Mouse (Mus musculus) CH12.LX (cell line): ENCODE measurements at regions not wholly inside any gene's neighbourhood (a gene's known extent, or its start where the extent isn't known, plus 50 kb on each side); places are given as distances from the start of the nearest gene placed in this dataset.

Experiments used
- DNase-seq: peaks from one replicate; pipeline ENCODE4 v3.0.0-alpha.2; 2013; ENCODE audit errors: extremely low read depth
- H3K27ac ChIP-seq: 2 replicates; pipeline ENCODE4 v1.5.1; 2012; ENCODE audit warnings: low read depth, mild to moderate bottlenecking, control low read depth, moderate library complexity; ENCODE audit not compliant: insufficient read depth
- H3K27me3 ChIP-seq: replicated peaks from 2 replicates; pipeline ENCODE3; 2012; ENCODE audit warnings: inconsistent platforms
- H3K36me3 ChIP-seq, 2 experiments: replicated peaks in 1 of 2; 2 replicates each; pipeline versions ENCODE3 to v1.6.1; 2012; ENCODE audit warnings: inconsistent platforms in 1 of 2, low read length in 1 of 2, mild to moderate bottlenecking in 1 of 2, mixed read lengths in 1 of 2, moderate library complexity in 1 of 2; ENCODE audit not compliant: control insufficient read depth in 1 of 2, insufficient read depth in 1 of 2
- H3K4me1 ChIP-seq, 2 experiments: 2 replicates each; pipeline ENCODE4 v1.6.1; 2012; ENCODE audit warnings: inconsistent platforms in 1 of 2, moderate library complexity in 1 of 2; ENCODE audit not compliant: insufficient read depth in 2 of 2, control insufficient read depth in 1 of 2
- H3K4me2 ChIP-seq: 2 replicates; pipeline ENCODE4 v1.6.1; 2012; ENCODE audit warnings: low read depth, mild to moderate bottlenecking, control low read depth; ENCODE audit not compliant: poor library complexity, insufficient read depth, severe bottlenecking
- H3K4me3 ChIP-seq, 3 experiments: fragments of 150-350 bp in 1 of 3; sonication (generic) in 1 of 3; replicated peaks in 1 of 3; 2 replicates each; pipeline versions ENCODE3 to v1.5.1; 2011 to 2012; ENCODE audit warnings: low read depth in 2 of 3, low read length in 2 of 3, mild to moderate bottlenecking in 2 of 3, moderate library complexity in 2 of 3, control low read depth in 1 of 3, improper control_type of control experiment in 1 of 3, inconsistent platforms in 1 of 3, mixed read lengths in 1 of 3; ENCODE audit not compliant: poor library complexity in 1 of 3
- H3K79me2 ChIP-seq: replicated peaks from 2 replicates; pipeline ENCODE4 v1.6.1; 2012; ENCODE audit warnings: mild to moderate bottlenecking, moderate library complexity; ENCODE audit not compliant: control insufficient read depth, poor library complexity, insufficient read depth, severe bottlenecking; ENCODE audit errors: extremely low read depth
- H3K9ac ChIP-seq: 2 replicates; pipeline ENCODE4 v1.6.1; 2012; ENCODE audit warnings: low read depth, mild to moderate bottlenecking, control low read depth, moderate library complexity; ENCODE audit not compliant: insufficient read depth
- H3K9me3 ChIP-seq: replicated peaks from 2 replicates; pipeline ENCODE3; 2012; ENCODE audit warnings: low read length, inconsistent platforms, mixed read lengths
- CHD1 ChIP-seq: IDR thresholded peaks from 2 replicates; pipeline ENCODE4 v1.6.1; 2012; ENCODE audit warnings: low read depth, low read length, improper control_type of control experiment, inconsistent platforms
- CHD2 ChIP-seq: IDR thresholded peaks from 2 replicates; pipeline ENCODE4 v1.6.1; 2011; ENCODE audit warnings: low read length, improper control_type of control experiment
- EP300 ChIP-seq: IDR thresholded peaks from 2 replicates; pipeline ENCODE4 v1.6.1; 2011; ENCODE audit warnings: low read length, improper control_type of control experiment
- ETS1 ChIP-seq: conservative IDR thresholded peaks from 2 replicates; pipeline ENCODE4 v1.6.1; 2012; ENCODE audit warnings: low read depth, mild to moderate bottlenecking, inconsistent platforms, low read length, improper control_type of control experiment, moderate library complexity
- HCFC1 ChIP-seq: IDR thresholded peaks from 2 replicates; pipeline ENCODE4 v1.6.1; 2012; ENCODE audit warnings: low read depth, mild to moderate bottlenecking, inconsistent platforms, low read length, improper control_type of control experiment
- MAX ChIP-seq: IDR thresholded peaks from 2 replicates; pipeline ENCODE4 v1.6.1; 2011; ENCODE audit warnings: low read length, improper control_type of control experiment
- MAZ ChIP-seq: IDR thresholded peaks from 2 replicates; pipeline ENCODE4 v1.6.1; 2012; ENCODE audit warnings: low read depth, mild to moderate bottlenecking, inconsistent platforms, low read length, improper control_type of control experiment, moderate library complexity
- MEF2A ChIP-seq: IDR thresholded peaks from 2 replicates; pipeline ENCODE4 v1.6.1; 2014; ENCODE audit warnings: low read depth, mild to moderate bottlenecking, inconsistent platforms, low read length, improper control_type of control experiment, borderline replicate concordance
- MXI1 ChIP-seq: IDR thresholded peaks from 2 replicates; pipeline ENCODE4 v1.6.1; 2011; ENCODE audit warnings: mild to moderate bottlenecking, low read depth, low read length, improper control_type of control experiment
- NELFE ChIP-seq: IDR thresholded peaks from 2 replicates; pipeline ENCODE4 v1.6.1; 2011; ENCODE audit warnings: low read depth, low read length, improper control_type of control experiment
- NRF1 ChIP-seq: IDR thresholded peaks from 2 replicates; pipeline ENCODE4 v1.6.1; 2014; ENCODE audit warnings: low read depth, mild to moderate bottlenecking, inconsistent platforms, low read length, improper control_type of control experiment, moderate library complexity
- SIN3A ChIP-seq: IDR thresholded peaks from 2 replicates; pipeline ENCODE4 v1.6.1; 2012; ENCODE audit warnings: low read length, improper control_type of control experiment, inconsistent platforms
- UBTF ChIP-seq: IDR thresholded peaks from 2 replicates; pipeline ENCODE4 v1.6.1; 2012; ENCODE audit warnings: low read depth, mild to moderate bottlenecking, inconsistent platforms, low read length, improper control_type of control experiment, moderate library complexity
- USF1 ChIP-seq: IDR thresholded peaks from 2 replicates; pipeline ENCODE4 v1.6.1; 2014; ENCODE audit warnings: low read depth, mild to moderate bottlenecking, inconsistent platforms, low read length, improper control_type of control experiment
- USF2 ChIP-seq: conservative IDR thresholded peaks from 2 replicates; pipeline ENCODE4 v1.6.1; 2011; ENCODE audit warnings: low read depth, low read length, improper control_type of control experiment
- ZC3H11A ChIP-seq: IDR thresholded peaks from 2 replicates; pipeline ENCODE4 v1.6.1; 2012; ENCODE audit warnings: low read depth, mild to moderate bottlenecking, inconsistent platforms, low read length, improper control_type of control experiment
- ZMIZ1 ChIP-seq: IDR thresholded peaks from 2 replicates; pipeline ENCODE4 v1.6.1; 2012; ENCODE audit warnings: low read depth, mild to moderate bottlenecking, inconsistent platforms, low read length, improper control_type of control experiment
- ZNF384 ChIP-seq: IDR thresholded peaks from 2 replicates; pipeline ENCODE4 v1.6.1; 2012; ENCODE audit warnings: low read depth, low read length, improper control_type of control experiment, inconsistent platforms
- dilution Hi-C: fragments of 300-500 bp; cut with MboI; formaldehyde crosslinking; loops from 2 replicates; pipeline ENCODE4 v1.14.3; 2020; ENCODE audit warnings: low sequenced_read_pairs; ENCODE audit not compliant: extremely low pct_unique_long_range_greater_than_20kb, extremely low pct_ligation_motif_present
- in situ Hi-C: fragments of 300-500 bp; cut with MboI; formaldehyde crosslinking; loops from 3 replicates; pipeline ENCODE4 v1.14.3; 2019; ENCODE audit warnings: low sequenced_read_pairs, low pct_ligation_motif_present, low pct_unique_long_range_greater_than_20kb, mixed read lengths

DNA sequence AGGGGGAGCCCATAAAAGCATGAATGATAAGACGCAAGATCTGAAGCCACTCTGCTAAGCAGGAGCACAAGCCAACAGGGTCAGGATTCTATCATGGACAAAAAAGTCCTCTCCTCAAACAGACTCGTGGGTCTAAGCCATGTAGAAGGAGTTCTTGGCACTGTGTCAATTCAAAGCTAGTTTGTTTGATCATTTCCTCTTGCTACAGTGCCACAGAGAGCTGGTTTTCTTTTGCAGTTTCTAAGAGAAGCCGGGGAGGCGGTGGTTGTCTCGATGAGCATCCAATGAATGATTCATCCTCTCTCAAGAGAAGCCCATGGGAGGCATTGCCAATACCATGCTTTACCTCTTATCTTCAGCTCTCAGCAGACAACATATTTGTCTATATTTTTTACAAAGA, 284.6 kb upstream of the Noct start:
- Histone ChIP-seq H3K36me3 (no peaks in the 10 kb centered on the region), H3K27me3 (no peaks in the 10 kb centered on the region), H3K79me2 (no peaks in the 10 kb centered on the region), H3K4me2 (no peak overlapping the region), H3K27ac (no peak overlapping the region), H3K9me3 (no peaks in the 10 kb centered on the region), H3K9ac (no peak overlapping the region), H3K4me3 (no peak overlapping the region), H3K4me1 (peaks cover 0 to 5% of the 10 kb centered on the region in 2 experiments; a peak in 2 of 4 replicates)
- in situ Hi-C loops, result no loop called here
- TF ChIP-seq ZNF384 (no peak), USF1 (no peak)
- no peak for DNase-seq
- dilution Hi-C loops, result no loop called here

DNA sequence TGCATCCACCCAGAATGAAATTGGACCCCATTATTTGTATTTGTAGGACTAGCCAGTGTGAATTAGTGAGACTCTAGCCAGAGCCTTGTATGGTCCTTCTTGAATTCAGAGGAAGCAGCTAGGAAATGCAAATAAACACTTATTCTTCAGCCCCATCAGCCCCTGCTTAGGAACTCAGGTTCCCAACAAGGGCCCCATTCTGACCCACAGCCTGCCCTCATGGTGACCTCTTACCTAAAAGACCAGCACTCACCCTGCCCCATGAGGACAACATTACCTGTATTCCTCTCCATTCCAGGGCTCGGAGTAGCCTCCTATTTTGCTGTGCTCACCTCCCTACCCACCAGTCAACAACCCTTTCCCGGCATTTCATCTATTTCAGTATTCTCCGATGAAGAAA, 283.6 kb upstream of the Noct start:
- Histone ChIP-seq H3K27ac (no peak overlapping the region), H3K36me3 (no peaks in the 10 kb centered on the region), H3K4me1 (peaks cover 0 to 5% of the 10 kb centered on the region in 2 experiments; a peak in 2 of 4 replicates)
- DNase-seq, result no peak
- no peak for TF ChIP-seq SIN3A
- no peak for TF ChIP-seq NELFE
- TF ChIP-seq HCFC1, result no peak
- no peak for TF ChIP-seq USF1
- TF ChIP-seq CHD2, result no peak
- no peak for TF ChIP-seq MEF2A
- no peak for TF ChIP-seq USF2
- no peak for TF ChIP-seq MXI1
- no peak for TF ChIP-seq ZMIZ1
- TF ChIP-seq MAZ, result no peak
- no peak for TF ChIP-seq ETS1
- no peak for TF ChIP-seq EP300
- no peak for TF ChIP-seq UBTF
- no peak for TF ChIP-seq MAX
- no peak for TF ChIP-seq NRF1
- TF ChIP-seq CHD1, result no peak
- no peak for TF ChIP-seq ZC3H11A
- TF ChIP-seq, all 38 proteins: peak for 0
- Histone ChIP-seq H3K27me3 (no peaks in the 10 kb centered on the region), H3K4me3 (no peak overlapping the region), H3K4me2 (no peak overlapping the region), H3K9me3 (no peaks in the 10 kb centered on the region), H3K9ac (no peak overlapping the region), H3K79me2 (no peaks in the 10 kb centered on the region)
- dilution Hi-C loops (no loop called here), in situ Hi-C loops (no loop called here)
